Comparison of ENCODE assay signal across 7 mouse cellular contexts in the genomic region with DNA sequence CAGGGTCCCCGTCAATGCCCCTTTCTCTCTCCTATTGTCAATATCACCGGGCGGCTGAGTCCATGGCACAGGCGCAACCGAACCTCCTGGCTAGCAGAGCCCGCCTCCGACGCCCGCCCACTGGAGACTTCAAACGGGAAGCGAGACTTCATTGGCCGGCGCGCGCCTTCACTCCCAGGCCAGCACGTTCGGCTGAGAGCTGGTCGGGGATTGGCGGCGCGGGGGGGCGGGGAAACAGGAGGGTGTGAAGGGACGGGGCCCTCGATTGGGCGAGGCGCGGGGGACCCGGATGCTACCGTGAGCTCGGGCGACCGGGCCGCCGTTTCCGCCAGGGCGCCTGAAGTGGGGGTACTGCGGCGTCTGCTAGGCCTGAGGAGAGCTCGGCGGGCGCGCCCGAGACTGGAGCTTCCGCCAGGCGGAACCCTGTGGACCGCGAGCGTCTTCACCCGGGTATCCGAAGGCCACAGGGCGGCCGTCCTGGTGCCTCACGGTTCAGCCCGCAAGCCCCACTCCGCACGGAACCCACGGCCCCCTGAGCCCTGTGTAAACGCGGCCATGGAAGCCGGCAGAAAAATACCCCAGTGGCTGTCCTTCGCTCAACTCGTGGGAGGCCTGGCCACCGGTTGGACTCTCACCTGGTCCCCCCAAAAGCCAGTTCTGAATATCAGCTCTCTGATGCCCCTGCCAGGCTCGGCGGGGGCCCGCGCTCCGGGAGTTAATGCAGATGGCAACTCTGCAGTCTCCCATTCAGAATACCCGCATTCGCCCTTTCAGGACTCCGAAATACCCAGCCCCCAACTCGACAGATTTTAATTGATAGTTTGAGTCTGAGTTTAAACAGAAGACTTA. TPM values are rescaled to one million over a fixed set of nuclear protein-coding genes. Genes with fewer than 3 reads are reported as not detected.
DNase-seq lines count a peak whose midpoint lies in the region; ATAC-seq lines count a peak whose summit lies in the region.

Gene Ppp2r5e (minus strand): TSS at position 92 of the 849 bp plus-strand sequence.

- H3K4me3 ChIP-seq in intestine, embryonic 16.5 days (ENCODE audit: low read length), result peak within 1 kb of the TSS; percentile 100
- H3K4me3 ChIP-seq in midbrain, embryonic 11.5 days (ENCODE audit: low read depth, low read length), result peak within 1 kb of the TSS; percentile 100

- under 1% methylated on average over 70 of the region's 72 CpGs for WGBS in intestine, embryonic 16.5 days
- WGBS in midbrain, embryonic 11.5 days, result under 1% methylated on average over 64 of the region's 72 CpGs

- peak; percentile 99 for ATAC-seq in intestine, embryonic 16.5 days
- peak; percentile 99 for ATAC-seq in midbrain, embryonic 11.5 days (ENCODE audit: low FRiP score)

- intact Hi-C loops in left cerebral cortex, postnatal 36 days (cut with DNase I), result loop anchor here (5.0 kb wide), 3 partner anchors 71 to 136 kb away; partner anchors contain the start of gene Wdr89

- H3K36me3 ChIP-seq in intestine, embryonic 16.5 days (ENCODE audit: control insufficient read depth, insufficient read depth, low read length), result no peaks in the 10 kb centered on the region; the same call in 1 of the 2 replicates
- H3K36me3 ChIP-seq in midbrain, embryonic 11.5 days (ENCODE audit: control insufficient read depth, insufficient read depth, low read length), result 0 out of 2 replicates have a peak, but pooled peaks cover 5% of the 10 kb centered on the region

- peak within 1 kb of the TSS; percentile 97 for H3K9ac ChIP-seq in intestine, embryonic 16.5 days (ENCODE audit: low read depth, low read length)
- H3K9ac ChIP-seq in midbrain, embryonic 11.5 days (ENCODE audit: low read length), result peak within 1 kb of the TSS; percentile 99

- H3K27me3 ChIP-seq in intestine, embryonic 16.5 days (replicated peaks; ENCODE audit: control insufficient read depth, insufficient read depth, low read length), result no peaks in the 10 kb centered on the region
- no peaks in the 10 kb centered on the region for H3K27me3 ChIP-seq in midbrain, embryonic 11.5 days (ENCODE audit: control insufficient read depth, insufficient read depth, low read length)

- H3K4me1 ChIP-seq in intestine, embryonic 16.5 days (ENCODE audit: control insufficient read depth, insufficient read depth, low read length), result peaks cover 3% of the 10 kb centered on the region
- H3K4me1 ChIP-seq in midbrain, embryonic 11.5 days (ENCODE audit: control insufficient read depth, insufficient read depth, low read length), result peaks cover 11% of the 10 kb centered on the region

- peak within 1 kb of the TSS; percentile 81 for H3K4me2 ChIP-seq in intestine, embryonic 16.5 days (ENCODE audit: low read depth, low read length)
- H3K4me2 ChIP-seq in midbrain, embryonic 11.5 days, result peak within 1 kb of the TSS; percentile 90

- peak; percentile 98 for DNase-seq in adrenal gland, adult 8-10 months
- peak; percentile 100 for DNase-seq in embryo, embryonic 9.5 days (ENCODE audit: extremely low spot score)
- DNase-seq in gastrocnemius, postnatal 4 days (ENCODE audit: low spot score in 2 of 2), result peak; percentile 99 to 100
- peak; percentile 98 to 99 for DNase-seq in left cerebral cortex, postnatal 36 days (ENCODE audit: low spot score in 2 of 2)
- peak; percentile 99 for DNase-seq in midbrain, embryonic 11.5 days (ENCODE audit: low spot score, missing footprints)
- DNase-seq in skeletal muscle tissue, adult 2 months (ENCODE audit: low read depth, low spot score), result peak; percentile 96

- peak within 1 kb of the TSS; percentile 97 for H3K27ac ChIP-seq in intestine, embryonic 16.5 days (ENCODE audit: low read length)
- H3K27ac ChIP-seq in midbrain, embryonic 11.5 days (ENCODE audit: low read depth, low read length), result peak within 1 kb of the TSS; percentile 95

- H3K9me3 ChIP-seq in intestine, embryonic 16.5 days (ENCODE audit: control insufficient read depth, low read length), result no peaks in the 10 kb centered on the region
- no peaks in the 10 kb centered on the region for H3K9me3 ChIP-seq in midbrain, embryonic 11.5 days (ENCODE audit: control insufficient read depth, low read length)

RNA-seq across cellular contexts. Expression of gene Ppp2r5e, which starts in this region (rescaled TPM):
- total RNA-seq in adrenal gland, adult 8-10 months (2022), result 10 to 100 TPM; 50.9 to 58.1 (median 51.5) TPM
- 10 to 100 TPM; 32.3 to 37.3 TPM for total RNA-seq in gastrocnemius, postnatal 4 days (2021)
- 6.3 and 7.4 TPM in 2 replicates for polyA plus RNA-seq in intestine, embryonic 16.5 days (2015; fragmentation: Nextera tagmentation; extraction: Ambion mirVana)
- 10 to 100 TPM; 74.6 to 80.9 TPM for total RNA-seq in left cerebral cortex, postnatal 36 days (2021)
- 22.3 and 24.7 TPM in 2 replicates for polyA plus RNA-seq in midbrain, embryonic 11.5 days (2014; fragmentation: Nextera tagmentation; extraction: Ambion mirVana)

Comparison
In these comparisons a context has a peak if more than half of its experiments do, and no peak if none do; other contexts are left out.
1. Peak in every context shown above with its lines: DNase-seq, ATAC-seq, H3K4me3 ChIP-seq and H3K27ac ChIP-seq.